In genomic region chr12:38788621-38789020, GRCm38 (mm10) we compare ENCODE assay signal across 8 mouse cellular contexts. TPM values are rescaled to one million over a fixed set of nuclear protein-coding genes. Genes with fewer than 3 reads are reported as not detected.
DNase-seq lines count a peak whose midpoint lies in the region; ATAC-seq and TF ChIP-seq lines count a peak whose summit lies in the region.

No protein-coding gene starts in this region.

- no peak overlapping the region for H3K27ac ChIP-seq in embryonic facial prominence, embryonic 11.5 days (replicated peaks; ENCODE audit: low read depth, low read length)
- peak overlapping the region; percentile 64 for H3K27ac ChIP-seq in heart, embryonic 15.5 days
- H3K27ac ChIP-seq in olfactory bulb, adult 2 months (ENCODE audit: insufficient read depth, low read depth, low read length), result peak overlapping the region; percentile 78

- no peaks in the 10 kb centered on the region for H3K9me3 ChIP-seq in embryonic facial prominence, embryonic 11.5 days (replicated peaks; ENCODE audit: control insufficient read depth, low read length)
- no peaks in the 10 kb centered on the region for H3K9me3 ChIP-seq in heart, embryonic 15.5 days (replicated peaks)

- no peak overlapping the region for H3K9ac ChIP-seq in embryonic facial prominence, embryonic 11.5 days (replicated peaks; ENCODE audit: low read length)
- H3K9ac ChIP-seq in heart, embryonic 15.5 days, result no peak overlapping the region

- intact Hi-C loops in left cerebral cortex, postnatal 25 days (cut with DNase I), result loop anchor here (10.0 kb wide), 1 partner anchor 654 kb away; no protein-coding TSS in a partner anchor
- intact Hi-C loops in left cerebral cortex, postnatal 4 days (cut with DNase I), result loop anchor here (10.0 kb wide), 1 partner anchor 644 kb away; no protein-coding TSS in a partner anchor

- no peak overlapping the region for H3K4me2 ChIP-seq in embryonic facial prominence, embryonic 11.5 days (ENCODE audit: low read depth, low read length)
- peak overlapping the region; percentile 37 for H3K4me2 ChIP-seq in heart, embryonic 15.5 days

- TF ChIP-seq POLR2A in olfactory bulb, adult 2 months (IDR thresholded peaks at IDR 0.05; ENCODE audit: insufficient read depth, low read depth, low read length), result no peak

- POLR2A ChIA-PET in Patski (lab: Charles Lee), result no interaction called here

- H3K4me3 ChIP-seq in embryonic facial prominence, embryonic 11.5 days (ENCODE audit: low read depth, low read length), result no peak overlapping the region
- no peak overlapping the region for H3K4me3 ChIP-seq in heart, embryonic 15.5 days
- peak overlapping the region; percentile 22; the same call in 1 of the 2 replicates for H3K4me3 ChIP-seq in olfactory bulb, adult 2 months (ENCODE audit: insufficient read depth, low read depth, low read length)

- TF ChIP-seq CTCF in Patski (IDR thresholded peaks at IDR 0.05), result no peak
- no peak for TF ChIP-seq CTCF in olfactory bulb, adult 2 months (IDR thresholded peaks at IDR 0.05; ENCODE audit: insufficient read depth, low read depth, low read length)

- in situ Hi-C loops in Patski (cut with MboI; ENCODE audit: low pct_unique_long_range_greater_than_20kb), result loop anchor here (10.0 kb wide), 1 partner anchor 136 kb away; no protein-coding TSS in a partner anchor

- WGBS in embryonic facial prominence, embryonic 11.5 days, result 29% methylated on average over 6 of the region's 6 CpGs
- WGBS in heart, embryonic 15.5 days, result 39% methylated on average over 6 of the region's 6 CpGs
- 14% methylated on average over 6 of the region's 6 CpGs for WGBS in olfactory bulb, adult 2 months

- CTCF ChIA-PET in Patski (lab: Charles Lee), result interaction anchor here (1.8 kb wide), 1 partner anchor 8 kb away, joined by 4 read pairs; no protein-coding TSS in a partner anchor

- H3K4me1 ChIP-seq in embryonic facial prominence, embryonic 11.5 days (ENCODE audit: control insufficient read depth, insufficient read depth, low read length), result no peaks in the 10 kb centered on the region
- peaks cover 8% of the 10 kb centered on the region; the same call in 1 of the 2 replicates for H3K4me1 ChIP-seq in heart, embryonic 15.5 days (replicated peaks)
- peaks cover 2% of the 10 kb centered on the region; the same call in 1 of the 2 replicates for H3K4me1 ChIP-seq in olfactory bulb, adult 2 months (ENCODE audit: control insufficient read depth, insufficient read depth, low read length)

- peaks cover 9% of the 10 kb centered on the region for H3K27me3 ChIP-seq in Patski
- H3K27me3 ChIP-seq in embryonic facial prominence, embryonic 11.5 days (ENCODE audit: control insufficient read depth, insufficient read depth, low read length), result no peaks in the 10 kb centered on the region
- no peaks in the 10 kb centered on the region for H3K27me3 ChIP-seq in heart, embryonic 15.5 days

- ATAC-seq in Patski, result peak; percentile 99
- ATAC-seq in embryonic facial prominence, embryonic 11.5 days (replicated peaks; ENCODE audit: insufficient number of reproducible peaks, low FRiP score, low TSS enrichment, low read depth), result no peak
- peak; percentile 70; the same call in 1 of the 2 replicates for ATAC-seq in heart, embryonic 15.5 days (replicated peaks; ENCODE audit: insufficient number of reproducible peaks, insufficient read depth, low FRiP score, low read depth)

- DNase-seq in left cerebral cortex, postnatal 25 days (ENCODE audit: low spot score in 2 of 2), result peak; percentile 21 to 57
- no peak for DNase-seq in left cerebral cortex, postnatal 4 days
- DNase-seq in Patski (ENCODE audit: low read depth, low spot score), result peak; percentile 50
- DNase-seq in embryonic facial prominence, embryonic 11.5 days (ENCODE audit: low spot score), result peak; percentile 62
- DNase-seq in kidney, postnatal 10 days, result peak; percentile 47
- no peak for DNase-seq in spleen, adult 12 weeks (ENCODE audit: low spot score)

- H3K36me3 ChIP-seq in embryonic facial prominence, embryonic 11.5 days (replicated peaks; ENCODE audit: control insufficient read depth, insufficient read depth, low read depth, low read length), result no peaks in the 10 kb centered on the region
- H3K36me3 ChIP-seq in heart, embryonic 15.5 days, result no peaks in the 10 kb centered on the region

RNA-seq across cellular contexts. Expression of gene Etv1, which starts 9.4 kb away (rescaled TPM):
- total RNA-seq in left cerebral cortex, postnatal 25 days (2021), result 10 to 100 TPM; 62.2 to 74.8 TPM
- total RNA-seq in left cerebral cortex, postnatal 4 days (2021), result 10 to 100 TPM; 52.5 to 53.3 TPM
- polyA plus RNA-seq in Patski (2021), result 1.2 TPM
- 27.9 and 31.5 TPM in 2 replicates for polyA plus RNA-seq in embryonic facial prominence, embryonic 11.5 days (2014; fragmentation: Nextera tagmentation; extraction: Ambion mirVana)
- polyA plus RNA-seq in heart, embryonic 15.5 days (2015; fragmentation: Nextera tagmentation; extraction: Ambion mirVana), result 29.6 and 33.5 TPM in 2 replicates
- polyA plus RNA-seq in olfactory bulb, adult 2 months (2012; ENCODE audit: insufficient read depth, insufficient read length, low replicate concordance, missing spikeins), result not detected in 2 replicates

Comparison
In these comparisons a context has a peak if more than half of its experiments do, and no peak if none do; other contexts are left out.
1. DNase-seq: peak in left cerebral cortex, postnatal 25 days (2 of 2), Patski (single experiment), embryonic facial prominence, embryonic 11.5 days (single experiment) and kidney, postnatal 10 days (single experiment); none in left cerebral cortex, postnatal 4 days (single experiment) and spleen, adult 12 weeks (single experiment).